Mouse (Mus musculus): ENCODE results near the gene Mtg2. TPM values are rescaled to one million over a fixed set of nuclear protein-coding genes. Genes with fewer than 3 reads are reported as not detected.

Gene Mtg2
- polyA plus RNA-seq, 1 experiment from 2014 or later, result 27.0 TPM

Other genes with a start within 250 kb of the Mtg2 start
- gene Taf4, start 93.9 kb upstream of the Mtg2 start, polyA plus RNA-seq (2015; fragmentation: Nextera tagmentation; extraction: Ambion mirVana), result 2.9 and 3.2 TPM in 2 replicates
- 2.0 and 2.2 TPM in 2 replicates for gene Lsm14b, start 45.6 kb upstream of the Mtg2 start, polyA plus RNA-seq (2015; fragmentation: Nextera tagmentation; extraction: Ambion mirVana)
- 471 and 493 TPM in 2 replicates for gene Psma7, start 28.2 kb upstream of the Mtg2 start, polyA plus RNA-seq (2015; fragmentation: Nextera tagmentation; extraction: Ambion mirVana)
- 4.2 and 4.3 TPM in 2 replicates for gene Ss18l1, start 28.1 kb upstream of the Mtg2 start, polyA plus RNA-seq (2015; fragmentation: Nextera tagmentation; extraction: Ambion mirVana)
- not detected in 2 replicates for gene Hrh3, start 33.9 kb downstream of the Mtg2 start, polyA plus RNA-seq (2015; fragmentation: Nextera tagmentation; extraction: Ambion mirVana)
- 39.6 and 43.1 TPM in 2 replicates for gene Osbpl2, start 48.7 kb downstream of the Mtg2 start, polyA plus RNA-seq (2015; fragmentation: Nextera tagmentation; extraction: Ambion mirVana)
- 154 and 171 TPM in 2 replicates for gene Adrm1, start 100.9 kb downstream of the Mtg2 start, polyA plus RNA-seq (2015; fragmentation: Nextera tagmentation; extraction: Ambion mirVana)
- 61.3 and 64.6 TPM in 2 replicates for gene Lama5, start 155.3 kb downstream of the Mtg2 start, polyA plus RNA-seq (2015; fragmentation: Nextera tagmentation; extraction: Ambion mirVana)
- 408 and 537 TPM in 2 replicates for gene Rps21, start 186.8 kb downstream of the Mtg2 start, polyA plus RNA-seq (2015; fragmentation: Nextera tagmentation; extraction: Ambion mirVana)
- gene Cables2, start 202.9 kb downstream of the Mtg2 start, polyA plus RNA-seq (2015; fragmentation: Nextera tagmentation; extraction: Ambion mirVana), result 4.3 and 4.6 TPM in 2 replicates
- 3.7 and 5.9 TPM in 2 replicates for gene Rbbp8nl, start 219.3 kb downstream of the Mtg2 start, polyA plus RNA-seq (2015; fragmentation: Nextera tagmentation; extraction: Ambion mirVana)